Mouse (Mus musculus) B cell, adult 2 months (primary cell): Measurements from ENCODE around the gene Psmc6.

ENCODE experiments used
- DNase-seq, 2 experiments: peaks; one replicate each; pipeline ENCODE4 v3.0.0; 2022

Gene Psmc6

DNA sequence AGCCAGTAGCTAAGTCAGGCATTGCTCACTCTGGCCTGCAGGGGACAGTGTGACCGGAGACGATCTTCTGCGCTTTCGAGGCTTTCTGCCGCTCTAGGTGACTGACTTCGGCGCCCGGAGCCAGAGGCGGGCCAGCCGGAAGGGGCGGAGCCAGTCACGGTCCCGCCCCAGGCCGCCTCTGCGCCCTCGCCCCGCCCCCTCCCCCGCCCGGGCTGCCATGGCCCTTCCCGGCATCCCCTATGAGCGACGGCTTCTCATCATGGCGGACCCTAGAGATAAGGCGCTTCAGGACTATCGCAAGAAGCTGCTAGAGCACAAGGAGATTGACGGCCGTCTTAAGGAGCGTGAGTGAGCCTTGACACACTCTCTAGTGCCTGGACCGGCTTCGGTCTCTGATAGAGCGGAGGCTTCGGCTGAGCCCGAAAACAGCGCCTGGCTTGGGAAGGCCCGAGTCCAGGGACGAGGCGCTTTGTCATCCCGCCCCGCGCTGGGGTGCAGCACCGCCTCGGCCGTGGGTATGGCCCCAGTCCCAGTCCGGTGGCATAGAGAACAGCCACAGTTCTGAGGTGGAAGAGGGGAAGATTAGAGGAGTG, at the start of gene Psmc6:
Psmc6 (plus strand) TSS at position 200 of the 593 bp plus-strand sequence.
- peak; percentile 91 to 92 for DNase-seq

DNA sequence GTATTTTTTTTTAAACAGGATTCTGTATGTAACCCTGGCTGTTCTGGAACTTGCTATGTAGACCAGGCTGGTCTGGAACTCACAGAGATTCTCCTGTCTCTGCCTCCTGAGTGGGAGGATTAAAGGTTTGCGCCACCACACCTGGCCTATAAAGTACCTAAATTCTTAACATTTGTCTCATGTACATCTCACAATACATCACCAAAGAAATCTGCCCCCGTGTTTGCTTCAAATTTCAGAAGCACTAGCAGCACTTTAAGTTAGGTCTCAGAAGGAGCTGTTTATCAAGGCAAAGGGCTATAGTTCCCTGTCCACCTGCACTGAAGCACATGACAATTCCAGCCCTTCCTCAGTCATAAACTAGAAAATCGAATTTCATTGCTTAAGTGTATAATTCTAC, 47.5 kb upstream of the Psmc6 start:
- DNase-seq = no peak

DNA sequence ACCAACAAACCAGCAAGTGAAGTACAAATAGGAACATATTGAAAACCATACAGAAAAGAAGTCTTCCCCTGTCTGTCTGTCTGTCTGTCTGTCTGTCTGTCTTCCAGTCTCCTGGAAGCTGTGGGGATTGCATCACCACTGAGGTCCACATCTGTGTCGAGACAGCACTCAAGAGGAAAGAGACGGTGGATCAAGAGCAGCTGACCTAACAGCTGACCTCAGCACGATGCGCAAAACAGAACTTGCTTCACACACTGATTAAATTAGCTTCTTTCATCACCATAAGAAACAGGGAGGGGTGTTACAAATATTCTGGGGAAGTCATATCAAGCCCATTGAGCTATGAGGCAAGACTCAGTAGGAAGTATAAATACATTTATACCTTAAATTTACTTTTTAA, 38.0 kb upstream of the Psmc6 start:
- DNase-seq = no peak

DNA sequence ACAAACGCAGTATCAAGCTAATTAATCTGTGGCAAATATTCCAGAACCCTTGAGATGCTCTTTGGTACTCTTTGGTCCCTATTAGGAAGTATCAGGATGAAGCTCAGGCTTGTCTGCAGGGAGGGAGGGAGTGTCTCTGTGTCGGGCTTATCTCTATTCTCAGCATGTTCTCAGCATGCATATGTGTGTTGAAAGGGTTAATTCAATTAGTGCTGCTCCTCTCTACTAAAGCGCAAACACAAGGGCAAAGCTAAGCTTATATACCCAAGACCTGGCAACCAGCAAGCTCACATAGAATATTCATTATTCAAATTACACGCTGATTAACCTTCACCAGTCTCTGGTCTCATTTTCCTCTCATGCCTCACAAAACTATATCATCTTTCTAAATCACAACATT, 25.6 kb upstream of the Psmc6 start:
- DNase-seq = no peak

DNA sequence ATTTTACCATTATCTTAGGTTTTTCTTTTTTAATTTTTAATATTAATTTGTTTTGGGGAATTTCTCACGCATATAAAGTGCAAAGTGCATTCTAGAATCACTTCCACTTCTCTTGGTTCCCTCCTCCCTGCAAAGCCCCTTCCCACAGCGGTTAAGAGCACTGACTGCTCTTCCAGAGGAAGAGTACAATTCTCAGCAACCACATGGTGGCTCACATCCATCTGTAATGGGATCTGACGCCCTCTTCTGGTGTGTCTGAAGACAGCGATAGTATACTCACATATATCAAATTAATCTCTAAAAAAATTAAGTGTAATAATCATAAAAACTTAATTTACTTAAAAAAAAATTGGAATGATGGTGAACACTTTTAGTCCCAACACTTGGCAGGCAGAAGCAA, 25.2 kb upstream of the Psmc6 start:
- DNase-seq = no peak

DNA sequence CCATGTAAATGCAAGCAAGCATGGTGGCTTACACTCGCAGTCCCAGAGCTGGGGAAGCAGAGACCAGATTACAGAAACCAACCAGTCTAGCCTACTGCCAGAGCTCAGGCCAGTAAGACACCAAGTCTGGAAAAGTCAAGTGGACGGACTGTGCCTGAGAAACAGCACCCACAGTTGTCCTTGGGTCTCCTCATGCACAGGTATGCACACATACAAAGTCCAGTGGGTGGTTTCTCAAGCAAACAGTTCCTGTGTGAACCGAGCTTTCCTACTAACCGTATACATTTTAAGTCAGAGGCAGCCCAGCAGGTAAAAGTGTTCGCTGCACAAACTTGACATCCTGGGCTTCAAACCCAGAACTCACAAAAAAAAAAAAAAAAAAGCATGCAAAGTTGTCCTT, 23.7 kb upstream of the Psmc6 start:
- DNase-seq = no peak

DNA sequence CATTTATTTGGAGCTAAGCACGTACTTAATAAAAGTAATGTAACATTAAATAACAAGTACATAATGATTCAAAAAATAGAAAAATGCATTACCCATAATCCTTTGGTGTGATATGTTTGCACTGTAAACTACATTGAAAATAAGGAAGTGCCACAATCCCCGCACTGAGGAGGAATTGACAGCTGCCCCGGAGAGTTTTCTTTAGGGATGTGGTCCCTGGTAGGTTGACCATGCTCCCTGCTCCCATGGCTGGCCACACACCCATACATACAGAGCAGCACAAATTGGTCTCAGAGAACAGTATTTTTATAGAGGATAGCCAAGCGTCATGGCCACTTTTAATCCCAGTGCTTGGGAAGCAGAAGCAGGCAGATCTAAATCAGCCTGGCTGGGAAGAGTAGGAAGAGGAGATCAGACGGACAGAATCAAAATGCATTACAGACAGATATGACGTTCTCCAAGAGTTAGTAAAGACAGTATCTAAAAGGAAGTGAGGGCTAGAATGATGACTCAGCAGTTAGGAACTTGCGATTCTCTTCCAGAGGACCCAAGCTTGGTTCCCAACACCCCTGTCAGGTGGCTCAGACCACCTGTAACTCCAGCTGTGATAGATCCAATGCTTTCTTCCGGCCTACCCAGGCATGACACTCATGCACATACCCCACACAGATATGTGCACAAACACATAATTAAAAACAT, 21.8 kb upstream of the Psmc6 start:
- no peak for DNase-seq

DNA sequence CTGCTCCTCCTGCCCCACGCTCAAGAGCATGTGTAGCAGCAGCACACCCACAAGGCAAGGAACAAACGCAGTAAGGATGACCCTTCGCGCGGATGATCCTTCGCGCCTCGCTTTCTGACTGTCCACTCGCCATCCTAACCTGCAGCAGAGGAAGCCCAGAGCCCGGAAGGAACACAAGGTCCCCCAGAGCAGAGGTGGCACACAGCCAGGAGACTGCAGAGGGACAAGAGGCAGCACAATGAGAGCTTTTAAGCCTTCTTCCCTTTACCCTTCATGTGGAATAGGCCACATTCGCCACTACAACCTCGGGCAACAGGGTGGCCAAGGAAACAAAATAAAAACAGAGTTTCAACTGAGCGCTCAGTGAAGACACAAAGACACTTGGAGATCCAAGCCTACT, 19.9 kb upstream of the Psmc6 start:
- no peak for DNase-seq

DNA sequence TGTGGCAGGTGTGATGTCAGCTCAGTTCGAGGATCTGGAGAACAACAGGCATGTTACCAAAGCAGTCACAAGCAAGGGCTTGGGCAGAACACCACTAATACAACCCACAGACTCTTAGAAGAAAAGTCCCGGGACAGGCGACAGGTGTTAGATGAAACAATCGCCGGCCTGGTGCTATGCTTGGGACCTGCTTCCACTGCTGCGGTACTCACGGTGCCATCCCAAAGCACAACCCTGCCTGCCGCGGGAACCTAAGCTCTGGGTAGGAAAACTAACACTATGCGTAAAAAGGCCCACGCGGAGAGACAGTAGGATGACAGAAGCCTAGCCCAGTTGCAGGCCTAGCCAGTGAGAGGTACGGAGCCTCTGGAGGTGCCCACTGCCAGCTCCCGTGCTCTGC, 19.5 kb upstream of the Psmc6 start:
- no peak for DNase-seq

DNA sequence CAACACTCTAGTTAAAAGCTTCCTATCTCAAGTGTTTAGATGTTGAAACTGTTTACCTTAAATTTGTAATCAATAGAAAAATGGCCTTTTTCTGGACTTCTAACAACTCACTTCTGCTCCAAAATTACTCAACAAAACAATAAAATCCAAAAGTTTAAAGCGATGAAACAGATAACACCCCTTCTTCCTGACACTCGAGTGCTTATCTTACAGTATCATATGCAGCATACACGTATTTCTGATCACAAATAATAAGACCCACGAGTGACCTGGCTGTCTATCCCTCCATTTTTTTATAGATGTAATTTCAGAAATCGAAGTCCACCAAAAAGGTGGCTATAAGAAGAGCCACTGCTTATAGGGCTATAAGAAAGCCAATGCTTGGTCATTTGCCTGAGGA, 12.7 kb upstream of the Psmc6 start:
- DNase-seq = no peak

DNA sequence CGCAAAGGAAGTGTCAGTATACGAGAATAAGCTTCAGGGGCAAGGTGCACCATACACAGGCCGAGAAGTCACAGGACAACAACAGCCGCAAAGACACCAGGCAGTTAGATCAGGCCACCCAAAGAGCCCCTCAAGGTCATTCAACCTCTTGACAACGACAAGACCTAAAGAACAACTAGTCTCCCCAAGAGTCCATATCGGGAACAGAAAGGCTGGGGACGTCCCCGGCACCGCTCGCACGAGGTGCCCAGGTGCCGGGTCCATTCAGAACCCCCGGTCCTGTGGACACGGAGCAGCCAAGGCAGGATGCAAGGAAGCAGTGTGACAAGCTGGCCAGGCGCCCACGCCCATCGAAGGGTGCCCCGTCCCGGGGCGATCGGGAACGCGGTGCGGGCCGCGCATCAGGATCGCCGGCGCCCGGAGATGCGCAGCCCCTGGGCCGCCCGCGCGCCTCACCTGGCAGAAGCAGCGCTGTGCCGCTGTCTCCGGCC, 11.6 kb upstream of the Psmc6 start:
- no peak for DNase-seq

DNA sequence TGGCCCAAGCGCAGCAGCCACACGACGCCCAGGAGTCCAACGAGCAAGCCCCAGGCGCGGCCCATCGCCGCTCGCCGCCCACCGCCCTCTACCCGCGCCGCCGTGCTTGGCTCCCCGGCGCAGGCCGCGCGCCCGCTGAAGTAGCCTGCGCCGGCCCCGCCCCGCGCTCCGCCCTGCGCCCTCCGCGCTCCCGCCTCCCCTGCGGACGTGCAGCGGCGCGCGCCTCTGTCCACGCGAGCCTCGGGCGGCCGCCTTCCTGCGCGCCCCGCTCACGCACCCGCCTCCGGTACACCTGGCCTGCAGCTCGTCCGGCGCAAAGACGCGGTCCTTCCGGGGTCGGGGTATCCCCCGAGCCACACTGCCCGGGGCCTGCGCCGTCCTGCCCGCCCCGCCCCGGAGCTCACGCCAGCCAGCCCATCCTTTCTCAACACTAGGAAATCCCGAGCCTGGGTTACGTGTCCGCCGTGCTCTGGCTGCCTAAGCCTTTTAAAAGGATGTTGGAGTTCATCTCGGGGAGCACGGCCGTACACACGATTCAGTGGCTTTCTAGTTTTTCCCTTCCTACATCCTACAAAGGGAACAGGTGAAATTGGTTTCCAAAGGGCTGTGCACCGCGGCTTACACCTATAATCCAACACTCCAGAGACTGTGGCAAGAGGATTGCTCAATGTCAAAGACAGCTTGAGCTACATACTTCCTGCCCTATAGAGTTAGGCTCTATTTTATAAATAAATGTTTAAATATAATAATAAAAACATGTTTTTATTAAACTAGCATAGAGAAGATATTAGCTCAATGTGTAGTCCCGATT, 11.0 kb upstream of the Psmc6 start, which contains the start of gene Ero1l:
Ero1l (minus strand) TSS at position 346 of the 811 bp plus-strand sequence.
- peak; percentile 76 to 82 for DNase-seq

DNA sequence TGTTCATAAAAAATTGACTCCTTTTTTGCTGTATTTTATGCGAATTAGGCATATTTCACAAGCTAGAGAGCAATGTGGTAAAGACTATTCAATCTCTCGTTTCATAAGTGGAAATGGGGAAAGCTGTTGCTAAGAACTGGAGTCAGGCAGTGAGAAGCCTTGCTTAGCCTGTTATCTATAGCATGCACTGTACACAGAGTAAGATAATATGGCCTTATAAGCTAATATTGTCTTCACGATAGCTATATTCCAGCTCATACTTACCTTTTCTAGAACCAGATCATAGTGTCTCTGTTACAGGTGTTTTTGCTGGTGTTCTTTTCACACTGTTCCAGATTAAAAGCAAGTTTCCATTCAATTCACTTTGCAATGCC, 10.4 kb upstream of the Psmc6 start:
- DNase-seq = no peak

DNA sequence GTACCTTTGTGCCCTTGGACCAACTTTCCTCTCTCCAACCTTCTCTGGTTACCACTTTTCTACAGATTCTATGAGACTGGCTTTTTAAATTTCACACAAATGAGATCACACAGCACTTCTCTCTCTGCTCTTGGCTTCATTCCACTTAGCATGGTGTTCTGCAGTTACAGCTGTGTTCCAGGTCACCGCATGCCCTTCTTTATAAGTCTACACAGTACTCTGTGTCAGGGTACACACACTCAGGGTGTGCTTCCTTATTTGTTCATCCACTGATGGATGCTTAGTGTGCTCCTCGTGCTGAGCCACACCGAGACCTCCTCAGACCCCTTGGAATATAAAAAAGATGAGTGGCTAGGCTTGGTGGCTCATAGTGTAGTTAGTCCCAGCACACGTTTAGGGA, 9.5 kb upstream of the Psmc6 start:
- no peak for DNase-seq

DNA sequence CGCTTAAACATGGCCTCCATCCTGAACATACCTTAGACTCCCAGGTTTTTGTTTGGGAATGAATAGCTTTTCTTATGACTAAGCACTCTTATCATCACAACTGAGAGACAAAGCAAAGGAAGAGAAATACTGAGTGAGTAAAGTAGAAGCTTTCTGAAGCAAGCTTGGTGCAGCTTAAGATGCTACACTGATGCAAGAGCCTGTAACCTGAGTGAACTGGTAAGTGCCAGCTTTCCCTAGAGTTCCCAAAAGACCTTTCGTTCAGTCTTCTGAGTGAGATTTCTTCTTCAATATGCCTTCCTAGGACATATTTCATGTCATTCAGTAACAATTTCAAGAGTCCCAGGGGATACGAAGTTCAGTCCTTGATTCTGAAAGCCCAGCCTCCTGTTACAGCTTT, 8.5 kb upstream of the Psmc6 start:
- DNase-seq = no peak

DNA sequence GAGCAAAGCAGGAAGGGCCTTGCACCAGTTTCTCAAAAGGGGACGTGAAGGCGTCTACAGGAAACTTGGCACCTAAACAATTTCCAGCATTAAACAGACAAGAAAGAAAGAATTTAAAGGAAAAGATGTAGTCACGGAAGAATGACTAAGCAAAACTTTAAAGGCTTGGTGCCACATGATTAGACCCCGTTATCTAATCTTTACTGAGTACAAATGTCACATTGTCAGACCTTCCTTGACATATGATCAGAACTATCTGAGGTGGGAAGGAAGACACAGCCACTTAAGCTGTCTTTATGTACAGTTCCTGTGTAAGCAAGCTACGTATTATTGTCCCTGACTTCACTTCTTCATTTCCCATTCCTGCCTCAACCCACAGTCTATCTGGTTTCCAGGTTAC, 8.0 kb upstream of the Psmc6 start:
- no peak for DNase-seq

DNA sequence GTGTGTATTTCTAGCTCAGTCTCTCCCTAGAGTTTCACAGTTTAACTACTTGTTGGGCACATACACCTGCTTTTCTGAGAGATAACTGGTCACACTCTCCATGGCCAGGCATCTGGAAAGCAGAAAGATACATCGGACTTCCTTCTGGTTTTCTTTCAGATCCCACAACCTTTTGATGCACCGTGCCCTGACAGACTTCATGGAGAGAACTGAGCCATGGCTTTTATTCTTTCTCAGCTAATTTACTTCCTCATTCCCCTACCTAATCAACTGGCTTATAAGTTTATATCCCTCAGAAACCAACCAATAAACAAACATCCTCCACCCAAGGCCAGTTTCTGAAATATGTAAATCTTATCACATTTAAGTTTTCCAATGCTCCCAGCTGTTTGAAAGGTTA, 7.1 kb upstream of the Psmc6 start:
- no peak for DNase-seq

DNA sequence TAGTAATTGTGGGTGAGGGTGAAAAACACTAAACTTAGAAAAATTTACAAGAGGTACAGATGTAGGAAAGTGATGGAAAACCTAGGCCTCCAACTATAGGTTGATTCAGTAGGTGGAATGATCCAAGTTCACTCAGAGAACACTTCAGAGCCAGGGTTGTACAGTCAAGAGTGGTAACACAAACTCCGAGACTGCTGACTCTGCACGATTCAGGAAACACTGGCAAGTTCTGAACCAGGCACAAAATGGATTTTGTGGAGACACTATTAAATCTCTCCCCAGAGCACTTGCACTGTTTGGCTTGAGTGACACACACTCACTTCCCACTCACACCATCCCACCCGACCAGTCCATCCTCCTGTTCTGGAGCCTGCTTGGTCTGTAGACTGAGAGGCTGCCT, 6.3 kb upstream of the Psmc6 start:
- no peak for DNase-seq

DNA sequence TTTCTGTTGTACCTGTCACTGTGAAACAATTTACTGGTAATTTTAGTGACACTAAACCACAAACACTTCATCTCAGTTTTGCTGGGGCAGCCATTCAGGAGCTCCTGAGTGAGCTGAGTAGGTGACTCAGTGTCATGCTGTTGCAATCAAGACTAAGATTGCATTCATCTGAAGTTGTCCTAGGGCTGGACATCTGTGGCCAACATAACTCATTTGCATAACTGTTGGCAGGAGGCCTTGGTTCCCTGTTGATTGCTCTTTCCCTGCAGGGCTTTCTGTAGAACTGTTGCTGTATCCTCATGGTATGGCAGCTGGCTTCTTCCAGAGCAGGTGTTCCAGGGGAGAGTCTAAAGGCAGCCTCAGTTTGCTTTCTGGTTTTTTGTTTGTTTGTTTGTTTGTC, 4.1 kb upstream of the Psmc6 start:
- DNase-seq = no peak

DNA sequence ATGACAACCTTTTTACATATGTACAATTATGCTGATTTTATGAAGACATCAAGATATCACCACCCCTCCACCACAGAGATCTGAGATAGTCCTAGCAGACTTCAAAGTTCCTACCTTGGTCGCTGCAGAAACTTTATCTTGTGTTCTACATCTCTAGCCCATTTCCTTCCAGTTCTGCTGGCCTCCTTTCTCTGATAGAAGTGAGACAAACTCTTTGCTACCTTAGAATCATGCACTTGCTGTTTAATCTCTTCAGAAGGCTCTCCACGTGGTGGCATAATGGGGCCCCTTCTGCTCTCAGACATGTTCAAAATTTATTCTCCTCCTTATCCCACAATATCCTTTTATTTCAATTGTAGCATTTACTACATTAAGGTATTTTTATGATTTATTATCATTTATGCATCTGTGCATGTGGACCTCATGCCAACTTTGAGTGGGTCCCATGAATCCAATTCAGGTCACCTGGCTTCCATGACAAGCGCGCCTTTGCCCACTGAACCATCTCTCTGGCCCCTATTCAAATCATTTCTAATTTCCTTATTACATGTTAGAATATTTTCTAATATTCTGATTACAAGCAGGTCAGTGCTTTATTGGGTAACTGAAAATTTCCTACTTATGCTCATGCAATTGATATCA, 1.4 kb upstream of the Psmc6 start:
- DNase-seq = no peak

DNA sequence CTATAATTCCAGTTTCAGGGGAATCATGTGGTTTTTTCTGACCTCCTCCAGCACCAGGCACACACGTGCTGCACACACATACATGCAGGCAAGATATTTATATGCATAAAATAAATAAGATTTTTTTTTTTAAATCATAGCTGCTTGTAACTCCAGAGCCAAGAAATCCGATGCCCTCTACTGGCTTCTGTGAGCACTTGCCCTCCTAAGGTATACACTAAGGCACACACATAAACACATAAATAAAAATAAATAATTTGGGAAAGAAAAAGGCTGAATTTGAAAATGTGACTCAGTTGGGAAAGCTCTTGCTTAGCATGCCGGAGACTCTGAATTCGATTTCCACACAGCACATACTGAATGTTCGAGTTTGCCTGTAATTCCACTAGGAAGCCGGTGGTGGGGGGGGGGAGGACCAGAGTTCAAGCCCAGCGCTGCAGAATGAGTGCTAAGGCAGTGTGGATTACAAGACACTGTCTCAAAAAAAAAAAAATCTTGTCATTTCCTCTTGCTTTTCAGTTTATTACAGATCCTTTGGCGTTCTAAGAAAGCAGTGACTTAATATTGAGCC, 485 bp upstream of the Psmc6 start:
- DNase-seq = no peak

DNA sequence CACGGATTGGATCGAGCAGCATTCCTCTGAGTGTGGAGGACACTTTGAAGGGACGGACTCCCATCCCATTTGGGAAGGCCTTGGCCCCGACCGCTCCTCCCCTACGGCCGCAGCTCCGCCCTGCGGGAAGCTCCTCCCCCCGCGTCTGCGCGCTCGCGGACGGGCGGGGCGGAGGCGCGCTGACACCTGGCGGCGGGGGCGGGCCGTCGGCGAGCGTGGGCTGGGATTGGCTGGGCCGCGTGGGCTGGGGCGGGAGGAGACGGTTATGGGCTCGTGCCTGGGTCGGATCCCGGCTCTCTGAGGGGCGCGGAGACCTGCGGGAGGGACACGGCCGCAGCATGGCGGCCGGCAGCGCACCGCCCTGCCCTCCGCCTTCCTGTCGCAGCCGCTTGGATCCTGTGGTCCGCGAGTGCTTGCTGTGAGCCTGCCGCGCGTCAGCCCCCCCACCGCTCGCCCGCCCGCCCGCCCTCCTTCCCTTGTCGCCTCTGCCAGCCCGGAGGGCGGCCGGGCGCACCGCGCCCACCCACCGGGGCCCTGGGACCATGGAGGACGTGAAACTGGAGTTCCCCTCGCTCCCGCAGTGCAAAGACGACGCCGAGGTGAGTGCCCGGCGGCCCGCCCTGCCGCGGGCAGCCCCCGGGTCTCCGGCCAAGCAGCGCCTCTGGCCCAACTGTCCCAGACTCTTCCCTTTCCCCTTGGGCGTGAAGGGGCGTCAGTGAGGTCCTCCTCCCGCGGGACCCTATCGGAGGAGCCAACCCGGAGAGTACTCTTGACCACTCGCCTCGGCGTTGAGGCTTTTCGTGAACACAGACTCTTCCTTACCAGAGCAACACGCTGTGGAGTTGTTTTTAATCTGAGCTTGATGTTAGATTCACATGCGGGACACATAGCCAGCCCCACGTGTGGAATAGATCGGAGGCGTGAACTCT, 21.6 kb downstream of the Psmc6 start, which contains the start of gene Styx:
Styx (plus strand) TSS at position 163 of the 929 bp plus-strand sequence.
- DNase-seq = peak; percentile 95
